Mouse (Mus musculus) erythroblast, embryonic 14.5 days (primary cell): ENCODE measurements around the gene Ppp1r9a. TPM values are rescaled to one million over a fixed set of nuclear protein-coding genes. Genes with fewer than 3 reads are reported as not detected.

Experiments
- H3K27me3 ChIP-seq: 2 replicates; pipeline ENCODE4 v1.6.1; 2012; ENCODE audit warnings: inconsistent platforms; ENCODE audit not compliant: control insufficient read depth
- H3K36me3 ChIP-seq: 2 replicates; pipeline ENCODE4 v1.6.1; 2012; ENCODE audit warnings: mild to moderate bottlenecking, inconsistent platforms; ENCODE audit not compliant: control insufficient read depth
- H3K4me1 ChIP-seq: 2 replicates; pipeline ENCODE4 v1.6.1; 2012; ENCODE audit warnings: inconsistent platforms; ENCODE audit not compliant: control insufficient read depth
- H3K4me3 ChIP-seq: replicated peaks from 2 replicates; pipeline ENCODE3; 2012; ENCODE audit warnings: moderate library complexity, mild to moderate bottlenecking, inconsistent platforms
- H3K9me3 ChIP-seq: 2 replicates; pipeline ENCODE4 v1.6.1; 2012; ENCODE audit warnings: low read length, inconsistent platforms, mixed read lengths; ENCODE audit not compliant: control insufficient read depth
- GATA1 ChIP-seq: IDR thresholded peaks from 2 replicates; pipeline ENCODE4 v1.6.1; 2012; ENCODE audit warnings: low read length, inconsistent platforms, mixed read lengths
- TAL1 ChIP-seq: IDR thresholded peaks from 3 replicates; pipeline ENCODE4 v1.6.1; 2012; ENCODE audit warnings: low read length, inconsistent platforms, mixed read lengths
- polyA plus RNA-seq: library from polyadenylated mRNA; stranded (reverse); fragments of >175 nt; gene quantifications from 2 replicates; pipeline ENCODE4 v1.2.3, GENCODE M21; 2012

Gene Ppp1r9a
- polyA plus RNA-seq, 1 experiment, result 0.02 TPM

- H3K4me3 ChIP-seq, result no peak overlapping the region
- H3K27me3 ChIP-seq, result no peaks in the 10 kb centered on the region
- no peaks in the 10 kb centered on the region for H3K36me3 ChIP-seq
- H3K9me3 ChIP-seq, result no peaks in the 10 kb centered on the region
- no peak for TF ChIP-seq TAL1
- TF ChIP-seq GATA1, result no peak
- no peaks in the 10 kb centered on the region for H3K4me1 ChIP-seq
Measured at GRCm38 (mm10) chr6:4977515-4977914, 74.8 kb downstream of the Ppp1r9a start.

- Histone ChIP-seq H3K4me3 (no peak overlapping the region), H3K36me3 (no peaks in the 10 kb centered on the region), H3K9me3 (no peaks in the 10 kb centered on the region), H3K27me3 (no peaks in the 10 kb centered on the region), H3K4me1 (no peaks in the 10 kb centered on the region)
- TF ChIP-seq TAL1 (no peak), GATA1 (no peak)
Measured at GRCm38 (mm10) chr6:4978249-4978648, 75.5 kb downstream of the Ppp1r9a start.

GRCm38 (mm10) chr6:4978897-4979296, 76.2 kb downstream of the Ppp1r9a start:
- Histone ChIP-seq H3K4me1 (no peaks in the 10 kb centered on the region), H3K27me3 (no peaks in the 10 kb centered on the region), H3K36me3 (no peaks in the 10 kb centered on the region), H3K4me3 (no peak overlapping the region), H3K9me3 (no peaks in the 10 kb centered on the region)
- TF ChIP-seq TAL1 (no peak), GATA1 (no peak)

- TF ChIP-seq GATA1 (no peak), TAL1 (no peak)
- Histone ChIP-seq H3K4me1 (no peaks in the 10 kb centered on the region), H3K36me3 (no peaks in the 10 kb centered on the region), H3K9me3 (no peaks in the 10 kb centered on the region), H3K4me3 (no peak overlapping the region), H3K27me3 (no peaks in the 10 kb centered on the region)
Measured at GRCm38 (mm10) chr6:4980113-4980512, 77.4 kb downstream of the Ppp1r9a start.

GRCm38 (mm10) chr6:4982686-4983162, 80.0 kb downstream of the Ppp1r9a start:
- no peaks in the 10 kb centered on the region for H3K4me1 ChIP-seq
- H3K4me3 ChIP-seq, result no peak overlapping the region

GRCm38 (mm10) chr6:4985668-4986067, 83.0 kb downstream of the Ppp1r9a start:
- H3K4me3 ChIP-seq, result no peak overlapping the region
- TF ChIP-seq TAL1 (no peak), GATA1 (no peak)
- no peaks in the 10 kb centered on the region for H3K9me3 ChIP-seq
- no peaks in the 10 kb centered on the region for H3K27me3 ChIP-seq
- no peaks in the 10 kb centered on the region for H3K4me1 ChIP-seq
- no peaks in the 10 kb centered on the region for H3K36me3 ChIP-seq

More at GRCm38 (mm10) chr6:4982686-4983162, 80.0 kb downstream of the Ppp1r9a start:
- TF ChIP-seq TAL1 (no peak), GATA1 (no peak)
- no peaks in the 10 kb centered on the region for H3K9me3 ChIP-seq
- no peaks in the 10 kb centered on the region for H3K36me3 ChIP-seq
- H3K27me3 ChIP-seq, result no peaks in the 10 kb centered on the region

GRCm38 (mm10) chr6:4987084-4987483, 84.4 kb downstream of the Ppp1r9a start:
- no peaks in the 10 kb centered on the region for H3K36me3 ChIP-seq
- no peaks in the 10 kb centered on the region for H3K27me3 ChIP-seq
- H3K4me1 ChIP-seq, result no peaks in the 10 kb centered on the region
- H3K9me3 ChIP-seq, result peaks cover 1% of the 10 kb centered on the region
- H3K4me3 ChIP-seq, result no peak overlapping the region
- TF ChIP-seq TAL1, result no peak
- TF ChIP-seq GATA1, result no peak

- H3K27me3 ChIP-seq, result no peaks in the 10 kb centered on the region; the same call in 1 of the 2 replicates
Measured at GRCm38 (mm10) chr6:4988688-4989087, 86.0 kb downstream of the Ppp1r9a start.

GRCm38 (mm10) chr6:4992308-4992707, 89.6 kb downstream of the Ppp1r9a start:
- H3K4me1 ChIP-seq, result no peaks in the 10 kb centered on the region
- H3K9me3 ChIP-seq, result peaks cover 23% of the 10 kb centered on the region
- H3K4me3 ChIP-seq, result no peak overlapping the region
- H3K27me3 ChIP-seq, result no peaks in the 10 kb centered on the region; the same call in 1 of the 2 replicates
- TF ChIP-seq TAL1, result no peak
- no peak for TF ChIP-seq GATA1
- peaks cover 5% of the 10 kb centered on the region; the same call in 1 of the 2 replicates for H3K36me3 ChIP-seq

More at GRCm38 (mm10) chr6:4988688-4989087, 86.0 kb downstream of the Ppp1r9a start:
- no peak overlapping the region for H3K4me3 ChIP-seq
- TF ChIP-seq TAL1, result no peak
- TF ChIP-seq GATA1, result no peak
- H3K36me3 ChIP-seq, result peaks cover 5% of the 10 kb centered on the region; the same call in 1 of the 2 replicates
- H3K4me1 ChIP-seq, result no peaks in the 10 kb centered on the region
- peaks cover 17% of the 10 kb centered on the region for H3K9me3 ChIP-seq
